Mouse (Mus musculus) bone marrow macrophage, adult 2 months (primary cell): ENCODE results near the gene Dync1h1.

Experiments
- CTCF ChIP-seq: IDR thresholded peaks from 2 replicates; pipeline ENCODE4 v1.5.1; 2012; ENCODE audit warnings: low read depth, mild to moderate bottlenecking, low read length, moderate library complexity
- POLR2A ChIP-seq: IDR thresholded peaks from 2 replicates; pipeline ENCODE4 v1.6.1; 2012; ENCODE audit warnings: mild to moderate bottlenecking, low read depth, low read length, borderline replicate concordance

- TF ChIP-seq POLR2A (no peak), CTCF (no peak)
Measured at GRCm38 (mm10) chr12:110699171-110699547, 97.9 kb downstream of the Dync1h1 start.
